Mouse (Mus musculus): ENCODE data around the gene C2cd4c.

The C2cd4c gene

DNA sequence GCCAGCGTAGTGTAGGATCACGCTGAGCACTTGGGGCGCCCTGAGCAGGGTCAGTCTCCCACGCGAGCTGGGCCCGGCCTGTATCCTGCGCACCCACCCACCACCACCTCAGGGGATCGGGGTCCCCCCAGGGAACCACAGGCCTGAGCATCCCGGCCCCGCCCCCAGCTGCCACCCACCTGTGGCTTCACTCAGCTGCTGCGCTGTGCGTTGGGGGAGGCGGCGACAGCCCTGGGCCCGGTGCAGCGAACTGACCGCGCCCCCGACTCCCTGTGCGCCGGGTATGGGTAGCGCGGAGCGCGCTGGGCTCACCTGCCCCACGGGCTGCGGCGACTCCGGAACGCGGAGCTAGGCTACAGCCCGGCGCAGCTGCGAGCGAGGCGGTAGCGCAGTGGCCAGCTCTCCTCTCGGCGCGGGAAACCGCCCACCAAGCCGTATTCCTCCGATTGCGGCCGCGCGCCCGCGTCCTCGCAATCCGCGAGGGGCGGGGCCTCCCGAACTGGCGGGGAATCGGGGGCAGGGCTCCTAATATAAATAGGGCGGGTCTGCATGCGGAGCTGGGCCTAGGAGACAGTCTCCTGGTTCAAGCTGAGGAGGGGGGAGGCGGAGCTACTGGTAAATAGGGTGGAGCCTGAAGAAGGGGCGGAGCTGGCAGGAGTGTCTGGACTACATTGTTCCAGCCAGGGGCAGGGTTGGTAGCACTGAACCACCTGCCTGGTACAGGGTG, at the start of gene C2cd4c:
TSS of gene C2cd4c (minus strand) at position 448 of the 727 bp plus-strand sequence.
- peak; percentile 60 to 62 for DNase-seq (ENCODE audit: low spot score in 2 of 2)

DNA sequence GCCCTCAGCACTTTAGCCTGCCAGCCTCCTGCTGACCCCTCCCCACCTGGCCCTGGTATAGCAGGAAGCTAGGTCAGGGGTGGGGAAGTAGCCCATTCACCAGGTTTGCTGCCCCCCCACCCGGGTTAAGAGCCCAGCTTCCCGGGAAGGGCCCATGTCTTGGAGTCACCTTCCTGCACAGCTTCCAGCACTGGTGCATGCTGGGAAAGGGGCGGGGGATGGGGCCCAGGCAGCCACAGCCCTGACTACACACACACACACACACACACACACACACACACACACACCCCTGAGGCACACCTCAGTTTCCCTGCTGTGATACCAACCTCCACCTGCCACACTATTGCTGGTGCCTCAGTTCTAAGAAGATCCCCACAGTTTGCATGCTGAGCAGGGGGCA, 48.0 kb upstream of the C2cd4c start:
- DNase-seq (ENCODE audit: low spot score in 2 of 2), result no peak

DNA sequence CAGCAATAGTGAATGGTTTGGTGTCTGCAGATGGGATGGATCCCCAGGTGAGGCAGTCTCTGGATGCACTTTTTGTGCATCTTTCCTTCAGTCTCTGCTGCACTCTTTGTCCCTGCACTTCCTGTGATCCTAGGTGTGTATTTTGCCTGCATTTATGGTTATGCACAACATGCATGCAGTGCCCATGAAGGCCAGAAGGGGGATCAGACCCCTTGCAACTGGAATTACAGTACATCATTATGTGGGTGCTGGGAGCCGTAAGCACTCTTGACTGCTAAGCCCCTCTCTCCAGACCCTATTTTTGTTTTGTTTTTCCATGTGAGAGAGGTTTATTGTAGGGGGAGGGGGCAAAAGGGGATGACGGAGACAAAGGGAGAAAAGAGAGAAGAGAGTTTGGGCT, 46.5 kb upstream of the C2cd4c start:
- DNase-seq (ENCODE audit: low spot score in 2 of 2), result no peak

DNA sequence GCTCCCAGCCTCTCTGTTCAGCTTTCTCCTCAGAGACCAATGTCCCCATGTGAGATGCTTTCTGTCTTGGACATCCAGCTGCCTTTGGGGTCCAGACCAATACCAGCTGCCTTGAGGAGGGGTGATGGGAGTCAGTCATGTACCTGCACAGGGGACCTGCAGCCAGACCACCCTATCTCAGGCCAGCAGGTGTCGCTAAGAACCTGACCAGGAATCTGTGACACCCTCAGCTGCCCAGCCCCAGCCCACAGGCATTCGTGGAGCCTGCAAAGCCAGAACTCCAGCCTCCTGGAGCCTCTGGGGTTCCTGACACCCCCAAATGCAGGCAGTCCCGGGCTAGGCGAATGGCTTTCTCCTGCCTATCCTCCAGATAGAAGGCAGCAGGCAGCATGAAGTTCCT, 45.0 kb upstream of the C2cd4c start:
- DNase-seq (ENCODE audit: low spot score in 2 of 2), result no peak

DNA sequence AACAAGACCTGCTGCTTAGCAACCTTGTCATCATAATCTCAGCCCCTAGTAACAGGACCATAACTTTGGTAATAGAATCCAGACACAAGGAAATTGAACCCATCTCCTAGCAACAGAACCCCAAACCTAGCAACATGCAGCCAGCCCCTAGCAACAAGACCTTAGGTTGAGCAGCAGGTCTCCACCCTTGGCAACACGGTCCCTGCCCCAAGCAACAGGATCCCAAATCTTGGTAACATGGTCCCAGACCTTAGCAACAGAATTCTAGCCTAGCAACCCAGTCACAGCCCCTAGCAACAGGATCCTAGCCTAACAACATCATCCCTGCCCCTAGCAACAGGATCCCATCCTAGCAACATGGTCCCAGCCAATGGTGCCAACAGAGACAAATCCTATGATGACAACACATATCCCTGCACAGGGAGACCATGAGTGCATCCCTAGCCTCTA, 41.1 kb upstream of the C2cd4c start:
- DNase-seq (ENCODE audit: low spot score in 2 of 2), result peak in 1 of 2 experiments; percentile 74

DNA sequence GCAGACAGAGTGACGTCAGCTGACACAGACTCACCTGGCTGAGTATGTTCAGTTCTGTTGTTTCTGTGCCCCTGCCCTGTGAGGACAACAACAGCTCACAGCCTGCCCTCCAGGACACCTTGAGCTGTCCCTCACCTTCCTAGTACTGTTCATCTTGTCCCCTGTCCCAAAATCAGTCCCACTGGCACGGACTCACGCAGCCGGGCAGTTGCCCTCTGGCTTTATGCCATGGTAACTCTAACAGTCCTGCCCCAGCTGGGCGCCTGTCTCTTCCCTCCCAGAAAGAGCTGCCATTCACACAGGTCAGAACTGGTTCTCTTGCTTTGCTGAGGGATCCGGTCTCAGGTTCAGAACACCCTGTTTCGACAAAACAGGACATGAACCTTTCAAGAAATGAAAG, 39.0 kb upstream of the C2cd4c start:
- no peak for DNase-seq (ENCODE audit: low spot score in 2 of 2)

- DNase-seq (ENCODE audit: low spot score in 2 of 2), result peak in 1 of 2 experiments; percentile 76
These were observed 35.4 kb upstream of the C2cd4c start for GRCm38 (mm10) chr10:79649070-79649751.

DNA sequence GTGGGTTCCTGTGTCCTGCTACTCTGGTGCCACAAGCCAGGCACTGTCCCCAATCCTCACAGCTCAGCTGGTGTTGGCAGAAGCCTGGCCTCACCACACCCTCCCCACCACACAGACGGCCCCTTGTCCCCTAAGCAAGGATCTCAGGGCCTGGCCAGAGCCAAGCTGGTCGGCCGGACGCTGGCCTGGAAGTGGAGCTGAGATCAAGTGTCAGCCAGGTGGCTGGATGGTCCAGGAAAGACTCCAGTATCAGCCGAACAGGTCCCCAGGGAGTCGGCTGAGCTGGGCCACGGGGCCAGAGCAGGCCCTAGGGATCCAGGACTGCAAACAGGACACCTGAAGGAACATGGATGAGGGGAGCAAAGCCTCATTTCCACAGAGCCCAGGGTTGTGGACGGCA, 31.9 kb upstream of the C2cd4c start, which contains the start of gene Odf3l2:
TSS of gene Odf3l2 (minus strand) at position 28 of the 400 bp plus-strand sequence.
- no peak for DNase-seq (ENCODE audit: low spot score in 2 of 2)

DNA sequence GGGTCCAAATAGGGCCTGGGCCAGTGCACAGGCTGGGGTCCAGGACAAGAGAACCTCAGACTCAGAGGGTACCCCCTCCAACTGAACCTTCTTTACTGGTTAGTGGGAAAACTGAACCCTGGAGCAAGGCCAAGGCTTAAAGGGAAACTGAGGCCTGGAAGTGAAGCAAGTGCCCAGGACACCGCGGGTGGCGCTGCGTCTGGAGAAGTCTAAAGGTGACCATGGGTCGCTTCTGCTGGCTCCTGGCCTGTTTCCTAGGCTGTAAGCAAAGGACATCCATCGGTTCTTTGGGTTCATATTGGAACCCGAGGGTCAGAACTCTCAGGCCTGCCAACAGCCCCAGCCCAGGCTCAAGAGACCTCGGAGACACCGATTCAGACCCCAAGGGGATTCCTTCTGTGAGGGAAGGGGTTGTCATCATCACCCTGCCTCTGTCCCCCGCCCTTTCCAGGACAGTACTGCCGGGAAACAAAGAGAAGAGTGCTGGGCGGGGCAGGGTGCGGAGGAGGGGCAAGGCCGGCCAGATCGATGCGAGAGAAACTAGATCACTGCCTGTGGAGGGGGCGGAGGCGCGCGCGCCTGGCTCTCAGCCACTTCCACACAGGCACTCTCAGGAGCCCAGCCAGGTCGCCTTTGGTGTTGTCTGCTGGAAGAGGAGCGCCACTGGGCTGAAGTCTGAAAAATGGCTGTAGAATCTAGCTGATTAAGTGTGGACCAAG, 24.8 kb upstream of the C2cd4c start:
- DNase-seq (ENCODE audit: low spot score in 2 of 2), result no peak

DNA sequence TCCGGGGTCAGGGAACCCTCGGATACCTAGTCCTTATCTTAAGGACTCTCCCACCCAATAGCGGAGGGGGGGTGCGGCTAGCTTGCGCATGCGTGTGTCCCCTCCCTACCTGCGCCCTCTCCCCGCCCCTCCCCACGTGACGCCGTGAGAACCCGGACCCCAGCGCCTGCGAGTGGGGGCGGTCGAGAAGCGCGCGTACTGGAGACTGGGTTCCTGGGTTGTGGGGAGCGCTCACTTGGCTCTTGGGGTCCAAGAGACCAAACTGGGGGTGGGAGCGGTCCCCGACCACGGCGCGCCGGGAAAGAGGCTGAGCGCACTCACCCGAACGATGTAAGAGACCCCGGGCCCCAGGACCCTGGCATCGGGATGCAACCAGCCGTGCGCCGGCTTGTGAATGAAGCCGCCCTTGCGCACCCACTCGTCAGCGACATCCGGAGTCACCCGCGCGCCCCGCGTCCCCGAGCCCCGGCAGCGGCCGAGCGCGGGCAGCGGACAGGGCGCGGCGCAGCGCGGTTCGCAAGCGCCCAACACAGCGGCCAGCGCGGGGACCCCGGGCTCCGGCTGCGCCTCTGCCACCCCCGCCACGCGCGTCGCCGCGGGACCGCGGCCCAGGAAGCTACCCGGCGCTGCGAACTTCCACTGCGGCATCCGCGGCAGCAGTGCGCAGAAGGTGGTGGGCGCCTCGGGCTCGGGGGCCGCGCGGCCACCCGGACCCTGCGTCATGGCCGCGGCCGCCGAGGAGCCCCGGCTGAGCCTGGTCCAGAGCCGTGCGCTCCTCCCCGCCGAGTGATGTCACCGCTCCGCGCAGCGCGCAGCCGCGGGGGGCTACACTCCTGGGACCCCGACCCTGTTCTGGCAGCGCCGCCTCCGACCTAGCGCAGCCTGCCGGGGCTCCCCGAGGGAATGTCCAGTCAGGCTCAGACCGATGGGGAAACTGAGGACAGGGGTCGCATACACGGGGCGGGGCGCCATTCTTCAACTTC, 23.6 kb upstream of the C2cd4c start, which contains the start of gene Shc2:
TSS of gene Shc2 (minus strand) at position 791 of the 983 bp plus-strand sequence.
- peak; percentile 74 to 79 for DNase-seq (ENCODE audit: low spot score in 2 of 2)

DNA sequence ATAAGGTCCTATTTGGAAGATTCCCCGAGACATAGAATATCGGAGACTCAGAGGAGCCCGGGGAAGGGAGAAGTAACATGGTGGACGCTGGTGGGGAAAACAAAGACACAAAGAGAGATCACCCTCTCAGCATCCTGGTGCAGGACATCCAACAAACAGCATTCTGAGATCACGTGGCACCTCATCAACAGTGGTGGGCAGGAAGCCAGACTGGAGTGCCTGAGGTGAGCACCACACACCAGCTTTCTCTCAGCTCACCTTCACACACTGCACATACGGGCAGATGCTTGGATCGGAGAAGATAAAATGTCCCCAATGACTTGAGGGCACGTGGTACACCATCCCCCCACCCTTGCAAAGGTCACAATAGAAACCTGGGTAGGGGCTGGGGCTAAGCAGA, 22.5 kb upstream of the C2cd4c start:
- DNase-seq (ENCODE audit: low spot score in 2 of 2), result no peak

DNA sequence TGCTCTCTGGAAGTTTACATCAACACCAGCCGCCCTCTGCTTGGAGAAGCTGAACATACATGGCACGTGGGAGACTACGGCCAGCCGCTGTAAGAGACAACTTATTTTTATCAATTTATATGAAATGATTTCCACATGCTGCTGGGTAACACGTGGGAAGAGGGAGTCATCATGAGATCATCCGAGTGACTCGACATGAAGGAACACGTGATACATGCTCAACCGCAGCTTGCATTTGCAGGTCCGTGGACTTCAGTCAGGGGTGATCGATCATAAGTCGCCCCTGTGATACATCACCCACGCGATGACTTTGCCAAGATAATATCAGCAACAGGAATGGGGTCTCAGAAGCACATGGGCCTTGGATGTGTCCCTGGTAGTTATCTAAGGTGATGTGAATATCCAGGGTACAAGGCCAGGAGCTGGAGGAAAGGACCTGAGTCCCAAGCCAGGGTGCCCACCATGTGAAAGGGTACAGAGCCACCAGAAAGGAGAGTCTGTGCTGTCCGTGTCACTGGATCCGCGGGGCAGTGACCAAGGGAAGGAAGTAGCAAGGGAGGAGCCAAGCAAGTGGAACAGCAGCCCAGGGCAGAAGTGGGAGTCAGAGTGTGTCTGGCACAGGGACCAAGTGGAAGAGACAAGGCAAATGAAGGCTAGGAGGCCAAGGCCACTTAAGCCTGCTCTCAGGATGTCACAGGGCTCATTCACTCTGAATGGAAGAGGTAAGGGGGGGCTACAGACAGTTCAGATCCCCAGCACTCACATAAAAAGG, 19.4 kb upstream of the C2cd4c start:
- DNase-seq (ENCODE audit: low spot score in 2 of 2), result no peak

DNA sequence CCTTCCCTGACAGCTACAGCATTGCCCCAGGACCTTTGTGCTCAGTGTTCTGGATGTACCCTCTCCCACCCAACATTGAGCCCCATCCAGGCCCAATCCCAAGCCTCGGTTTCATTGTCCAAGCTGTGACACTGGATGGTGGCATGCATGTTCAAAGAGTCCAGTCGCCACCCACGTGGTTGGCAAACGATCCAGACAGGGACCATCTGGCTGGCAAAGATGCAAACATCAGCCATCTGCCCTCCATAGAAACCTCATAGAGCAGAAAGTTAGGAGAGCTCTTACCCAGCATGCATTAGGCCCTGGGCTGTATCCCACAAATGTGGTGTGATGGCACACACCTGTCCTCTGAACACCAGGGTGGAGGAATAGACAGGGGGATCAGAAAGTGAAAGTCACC, 17.6 kb upstream of the C2cd4c start:
- peak in 1 of 2 experiments; percentile 70 for DNase-seq (ENCODE audit: low spot score in 2 of 2)

GRCm38 (mm10) chr10:79628377-79628776, 14.6 kb upstream of the C2cd4c start:
- DNase-seq (ENCODE audit: low spot score in 2 of 2), result no peak

DNA sequence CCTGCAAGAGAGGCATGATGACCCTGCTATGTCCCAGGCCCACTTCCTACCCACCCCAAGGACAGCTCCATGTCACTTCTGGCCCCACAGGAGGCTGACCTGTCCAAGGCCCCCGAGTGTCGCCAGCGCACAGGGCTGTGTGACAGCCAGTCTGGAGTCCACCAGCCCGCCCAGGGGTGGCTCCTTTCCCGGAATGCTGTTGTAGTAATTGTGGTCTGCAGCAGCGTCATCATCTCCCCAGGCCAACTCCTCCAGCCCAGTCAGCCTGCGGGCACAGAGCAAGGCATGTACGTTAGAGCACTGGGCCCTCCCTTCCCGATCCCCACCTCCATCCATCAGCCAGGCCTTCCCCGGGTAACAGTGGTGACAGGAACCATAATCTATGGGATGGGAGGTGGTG, 12.3 kb upstream of the C2cd4c start:
- no peak for DNase-seq (ENCODE audit: low spot score in 2 of 2)

GRCm38 (mm10) chr10:79625398-79625797, 11.6 kb upstream of the C2cd4c start:
- no peak for DNase-seq (ENCODE audit: low spot score in 2 of 2)

- DNase-seq (ENCODE audit: low spot score in 2 of 2), result no peak
These were observed 10.1 kb upstream of the C2cd4c start for GRCm38 (mm10) chr10:79623950-79624349.

DNA sequence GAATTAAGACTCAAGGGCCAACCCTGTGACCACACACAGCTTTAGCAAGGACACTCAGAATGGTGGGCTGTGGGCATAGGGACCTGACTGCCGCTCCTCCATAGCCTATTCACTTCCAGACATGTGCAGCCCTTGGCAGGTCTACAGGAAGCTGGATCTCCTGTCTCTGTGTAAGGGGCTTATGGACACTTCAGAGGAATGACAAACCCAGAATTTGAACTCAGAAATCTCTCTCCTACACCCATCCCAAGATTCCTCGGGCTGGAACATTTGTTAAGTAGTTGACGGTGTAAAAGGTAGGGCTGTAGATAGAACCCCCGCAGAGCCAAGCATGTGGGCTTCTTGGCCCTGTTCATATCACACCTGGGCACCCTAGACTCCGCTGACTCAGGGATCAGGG, 2.6 kb upstream of the C2cd4c start:
- no peak for DNase-seq (ENCODE audit: low spot score in 2 of 2)

DNA sequence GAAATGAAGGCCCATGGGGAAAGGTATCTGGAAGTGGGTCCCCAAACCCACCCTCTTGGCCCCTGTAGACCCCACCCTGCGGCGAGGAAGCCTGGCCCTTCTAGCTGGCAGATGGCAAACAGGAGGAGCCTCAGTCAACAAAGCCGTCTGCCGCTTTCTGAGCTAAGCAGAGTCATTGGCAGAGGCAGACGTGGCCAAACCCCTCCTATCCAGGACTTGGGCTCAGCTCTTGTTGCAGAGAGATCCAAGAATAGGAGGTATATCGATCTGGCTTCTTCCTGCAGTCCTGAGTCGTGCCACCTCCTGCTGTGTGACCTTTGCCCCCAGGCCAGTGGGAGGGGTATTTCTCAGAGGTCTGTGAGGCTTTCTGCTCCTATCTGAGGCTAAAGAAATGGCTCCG, 2.0 kb upstream of the C2cd4c start:
- DNase-seq (ENCODE audit: low spot score in 2 of 2), result no peak

DNA sequence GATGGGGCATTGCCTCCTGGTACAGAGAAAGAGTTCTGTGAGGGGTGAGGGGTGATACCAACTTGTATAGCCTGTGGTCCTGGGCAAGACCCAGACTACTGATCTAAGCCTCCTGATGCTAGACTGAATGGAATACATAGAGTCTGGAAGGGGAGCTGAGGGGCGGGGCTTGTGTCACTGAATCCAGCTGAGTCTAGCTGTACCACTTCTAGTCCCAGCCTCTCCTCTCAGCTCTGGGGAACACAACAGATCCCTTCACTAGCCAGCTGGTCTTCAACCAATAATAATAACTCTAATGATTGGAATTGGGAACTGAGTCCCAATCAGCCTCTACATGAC, 449 bp upstream of the C2cd4c start:
- no peak for DNase-seq (ENCODE audit: low spot score in 2 of 2)

All from frontal cortex, postnatal 14 days (tissue).